In genomic region chr8:110996641-110997430, GRCm38 (mm10) we compare ENCODE assay signal across 1 mouse cellular context.
TF ChIP-seq lines count a peak whose summit lies in the region.

No protein-coding gene starts in this region.

TF ChIP-seq in MEL, 35 proteins besides CTCF, POLR2A, EP300 and RAD21 (continued from another document):
- TF ChIP-seq UBTF (IDR thresholded peaks at IDR 0.05; ENCODE audit: borderline replicate concordance, insufficient read depth, low read depth, low read length) = no peak
- TF ChIP-seq NELFE (IDR thresholded peaks at IDR 0.05; ENCODE audit: low read depth, low read length) = no peak
- TF ChIP-seq CHD2 (IDR thresholded peaks at IDR 0.05; ENCODE audit: low read length) = no peak
- TF ChIP-seq TCF12 (IDR thresholded peaks at IDR 0.05; ENCODE audit: low read depth, low read length) = no peak
- TF ChIP-seq GABPA (IDR thresholded peaks at IDR 0.05; ENCODE audit: low read depth, low read length) = no peak
- TF ChIP-seq HCFC1 (IDR thresholded peaks at IDR 0.05; ENCODE audit: low read depth, low read length) = no peak
- TF ChIP-seq MXI1 (IDR thresholded peaks at IDR 0.05; ENCODE audit: low read depth, low read length) = no peak
- no peak for TF ChIP-seq E2F4 (IDR thresholded peaks at IDR 0.05; ENCODE audit: borderline replicate concordance, low read depth, low read length)
- 0 out of 2 replicates have a peak, but pooled peaks have one; percentile 17 for TF ChIP-seq ZC3H11A (IDR thresholded peaks at IDR 0.05; ENCODE audit: low read depth, low read length)
- no peak for TF ChIP-seq ETS1 (IDR thresholded peaks at IDR 0.05; ENCODE audit: low read depth, low read length)
- no peak for TF ChIP-seq USF2 (IDR thresholded peaks at IDR 0.05; ENCODE audit: borderline replicate concordance in 1 of 2, insufficient read depth in 1 of 2, low read depth in 1 of 2, low read length in 2 of 2)
